Mouse (Mus musculus) liver, embryonic 14.5 days (tissue): Measurements from ENCODE around the gene Col4a2.

Experiments
- CTCF ChIP-seq: IDR thresholded peaks from 2 replicates; pipeline ENCODE4 v1.5.1; 2016; ENCODE audit warnings: antibody characterized with exemption, low read depth, control low read depth
- EP300 ChIP-seq: IDR thresholded peaks from 2 replicates; pipeline ENCODE4 v1.6.1; 2016; ENCODE audit warnings: antibody characterized with exemption, low read depth

DNA sequence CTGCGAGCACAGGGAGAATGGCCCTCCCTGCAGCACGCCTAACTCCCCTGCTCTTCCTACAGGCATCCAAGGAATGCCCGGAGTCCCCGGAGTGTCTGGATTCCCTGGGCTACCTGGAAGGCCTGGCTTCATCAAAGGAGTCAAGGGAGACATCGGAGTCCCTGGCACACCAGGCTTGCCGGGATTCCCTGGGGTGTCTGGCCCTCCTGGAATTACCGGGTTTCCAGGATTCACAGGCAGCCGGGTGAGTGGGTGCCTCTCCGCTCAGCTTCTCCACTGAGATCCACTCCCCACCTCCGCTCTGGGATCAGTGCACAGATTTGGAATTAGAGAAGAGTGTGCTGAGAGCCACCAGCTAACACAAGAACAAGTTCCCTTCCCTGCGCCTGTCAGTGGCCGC lies 125.3 kb downstream of the Col4a2 start:
- TF ChIP-seq EP300 (no peak), CTCF (no peak)
